Mouse (Mus musculus) thymus, adult 2 months (tissue): ENCODE measurements around the gene Olfr536.

Source experiments
- CTCF ChIP-seq: fragments of 200-500 bp; IDR thresholded peaks from 2 replicates; pipeline ENCODE4 v1.5.1; 2012; ENCODE audit warnings: mild to moderate bottlenecking, control low read depth, low read length, moderate library complexity, borderline replicate concordance; ENCODE audit not compliant: control insufficient read depth, poor library complexity, insufficient read depth; ENCODE audit errors: extremely low read depth
- POLR2A ChIP-seq: fragments of 200-500 bp; IDR thresholded peaks from 2 replicates; pipeline ENCODE4 v1.6.1; 2012; ENCODE audit warnings: mild to moderate bottlenecking, low read length, control low read depth, moderate library complexity; ENCODE audit not compliant: control insufficient read depth, poor library complexity, insufficient read depth; ENCODE audit errors: extremely low read depth

- no peak for TF ChIP-seq POLR2A
- no peak for TF ChIP-seq CTCF
Observed at GRCm38 (mm10) chr7:140478733-140479132, 28.5 kb downstream of the Olfr536 start.
